Mouse (Mus musculus): Measurements from ENCODE around the gene Pde4d.

Pde4d gene

GRCm38 (mm10) chr13:109651790-109652605 lies 1202.2 kb downstream of the Pde4d start:
- DNase-seq (ENCODE audit: low read depth, low spot score): peak; percentile 50

GRCm38 (mm10) chr13:109652631-109653030 lies 1202.9 kb downstream of the Pde4d start:
- no peak for DNase-seq (ENCODE audit: low read depth, low spot score)

DNA sequence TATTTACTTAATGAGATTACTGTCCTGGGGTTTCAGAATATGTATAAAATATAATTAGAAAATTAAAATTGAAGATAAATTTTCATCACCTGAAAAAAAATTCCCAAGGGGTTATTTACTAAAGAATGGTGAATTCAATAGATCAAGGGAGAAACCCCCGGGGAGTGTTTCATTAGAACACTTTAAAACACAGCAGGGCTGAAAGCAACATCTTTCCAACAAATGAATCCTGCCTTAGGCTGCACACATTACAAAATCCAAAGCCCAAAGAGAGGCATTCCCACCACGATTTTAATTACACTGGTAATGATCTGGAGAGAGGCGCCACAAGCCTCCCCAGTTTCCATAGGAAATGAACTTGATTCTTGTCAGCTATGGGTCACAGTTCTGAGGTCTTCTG lies 1205.6 kb downstream of the Pde4d start:
- no peak for DNase-seq (ENCODE audit: low read depth, low spot score)

DNA sequence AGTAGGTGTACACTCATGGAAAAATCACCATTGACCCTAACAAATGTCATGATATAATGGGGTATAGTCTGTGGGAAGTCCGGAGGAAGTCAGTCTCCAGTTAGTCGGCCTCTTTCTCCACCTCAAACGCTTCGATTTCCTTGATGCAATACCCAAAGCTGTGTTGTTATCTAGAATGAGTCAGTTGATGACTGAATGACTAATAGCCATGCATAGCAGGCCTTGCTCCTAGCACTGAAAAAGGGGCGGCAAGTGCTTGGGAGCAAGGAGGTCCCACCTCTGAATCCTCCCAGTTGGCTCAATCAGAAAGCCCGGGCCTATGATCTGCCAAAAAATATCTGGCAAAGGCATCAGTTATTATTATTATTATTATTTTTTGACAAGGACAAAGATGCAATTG lies 1209.4 kb downstream of the Pde4d start:
- DNase-seq (ENCODE audit: low read depth, low spot score): no peak

GRCm38 (mm10) chr13:109661345-109661744 lies 1211.6 kb downstream of the Pde4d start:
- DNase-seq (ENCODE audit: low read depth, low spot score): no peak

DNA sequence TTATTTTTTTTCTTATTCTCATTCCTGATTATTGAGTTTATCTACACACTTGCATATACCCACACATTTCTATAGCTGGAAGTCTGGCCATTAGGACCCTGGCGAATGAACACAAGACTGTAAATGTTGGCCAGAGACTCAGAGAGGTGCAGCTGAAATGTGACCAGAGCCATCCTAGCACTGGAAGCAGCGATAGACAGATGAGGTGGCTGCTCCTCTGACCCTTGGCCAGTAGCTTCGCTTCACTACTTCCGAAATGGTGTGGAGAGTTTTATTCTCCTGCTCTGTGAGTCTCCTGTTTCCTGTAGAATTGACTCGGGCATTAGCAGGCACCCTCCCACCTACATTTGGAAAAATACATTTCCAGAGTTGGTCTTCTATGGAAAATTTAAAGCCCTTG lies 1212.4 kb downstream of the Pde4d start:
- DNase-seq (ENCODE audit: low read depth, low spot score): no peak

DNA sequence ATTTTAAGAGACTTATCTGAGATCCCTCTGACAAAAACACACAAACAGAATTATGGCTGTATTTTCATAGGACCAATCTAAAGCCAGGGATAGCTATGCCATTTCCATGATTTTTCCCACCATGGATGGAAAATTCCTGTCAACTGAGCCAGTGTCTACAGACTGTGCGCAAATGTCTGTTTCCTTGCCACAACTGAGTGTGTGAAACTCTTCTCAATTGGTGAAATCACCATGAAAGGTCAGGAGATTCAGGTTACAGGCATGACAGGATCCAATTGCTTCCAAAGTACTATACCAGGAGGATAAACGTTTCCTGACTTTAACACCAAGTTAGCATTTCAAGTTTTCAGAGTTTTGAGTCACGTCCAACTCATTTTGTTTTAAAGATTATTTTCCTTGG lies 1213.0 kb downstream of the Pde4d start:
- DNase-seq (ENCODE audit: low read depth, low spot score): no peak

GRCm38 (mm10) chr13:109664956-109665802 lies 1215.4 kb downstream of the Pde4d start:
- no peak for DNase-seq (ENCODE audit: low read depth, low spot score)

DNA sequence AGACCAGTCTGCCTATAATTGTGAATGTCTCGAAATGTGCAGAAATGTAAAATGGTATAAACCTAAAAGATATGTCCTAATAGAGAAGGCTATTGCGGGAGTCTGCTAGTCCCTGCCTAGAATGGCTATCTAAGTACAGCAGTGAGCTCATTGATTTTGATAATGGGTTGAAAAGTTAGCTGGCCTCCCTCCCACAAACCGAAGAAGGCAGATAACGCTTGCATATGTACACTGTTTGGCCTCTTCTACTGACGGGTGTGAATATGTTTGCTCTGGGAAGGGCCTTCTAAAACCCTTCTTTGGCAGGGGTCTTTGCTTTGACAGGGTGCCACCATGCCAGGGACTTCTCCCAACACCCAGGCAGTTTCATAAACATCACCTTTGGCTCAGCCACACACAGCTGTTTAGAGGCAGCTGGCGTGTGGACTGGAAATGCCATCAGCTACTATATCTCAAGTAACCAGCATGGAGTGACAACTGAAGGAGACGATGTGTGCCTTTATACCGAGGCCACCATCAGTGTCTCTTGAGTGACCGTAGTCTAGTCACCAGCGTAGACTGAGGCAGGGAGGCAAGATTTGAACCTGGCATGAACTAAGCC lies 1216.2 kb downstream of the Pde4d start:
- DNase-seq (ENCODE audit: low read depth, low spot score): no peak

GRCm38 (mm10) chr13:109669965-109670364 lies 1220.2 kb downstream of the Pde4d start:
- DNase-seq (ENCODE audit: low read depth, low spot score): no peak

- no peak for DNase-seq (ENCODE audit: low read depth, low spot score)
Observed at GRCm38 (mm10) chr13:109671589-109672347, 1222.0 kb downstream of the Pde4d start.

- DNase-seq (ENCODE audit: low read depth, low spot score): peak; percentile 37
Observed at GRCm38 (mm10) chr13:109677047-109677446, 1227.3 kb downstream of the Pde4d start.

- DNase-seq (ENCODE audit: low read depth, low spot score): no peak
Observed at GRCm38 (mm10) chr13:109677617-109678016, 1227.9 kb downstream of the Pde4d start.

DNA sequence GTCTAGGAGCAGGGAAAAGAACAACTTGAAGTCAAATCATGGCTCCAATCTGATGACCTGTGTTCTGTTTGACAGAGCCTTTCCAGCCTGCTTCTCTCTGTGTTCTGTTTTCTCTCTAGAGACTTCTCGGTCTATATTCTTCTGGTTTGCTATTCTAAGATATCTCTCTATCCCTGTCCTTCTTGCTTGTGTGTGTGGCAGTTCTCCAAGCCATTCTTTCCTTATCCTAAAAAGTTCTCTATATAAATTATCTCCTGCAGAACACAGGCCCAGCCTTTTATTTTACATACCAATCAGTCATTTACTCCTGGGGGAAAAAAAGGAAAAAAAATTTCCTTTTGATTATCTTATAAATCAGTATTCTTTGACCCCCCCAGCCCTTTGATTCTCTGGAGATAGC lies 1229.2 kb downstream of the Pde4d start:
- DNase-seq (ENCODE audit: low read depth, low spot score): no peak

GRCm38 (mm10) chr13:109680229-109680628 lies 1230.5 kb downstream of the Pde4d start:
- DNase-seq (ENCODE audit: low read depth, low spot score): no peak

- DNase-seq (ENCODE audit: low read depth, low spot score): no peak
Observed at GRCm38 (mm10) chr13:109681699-109682293, 1232.0 kb downstream of the Pde4d start.

DNA sequence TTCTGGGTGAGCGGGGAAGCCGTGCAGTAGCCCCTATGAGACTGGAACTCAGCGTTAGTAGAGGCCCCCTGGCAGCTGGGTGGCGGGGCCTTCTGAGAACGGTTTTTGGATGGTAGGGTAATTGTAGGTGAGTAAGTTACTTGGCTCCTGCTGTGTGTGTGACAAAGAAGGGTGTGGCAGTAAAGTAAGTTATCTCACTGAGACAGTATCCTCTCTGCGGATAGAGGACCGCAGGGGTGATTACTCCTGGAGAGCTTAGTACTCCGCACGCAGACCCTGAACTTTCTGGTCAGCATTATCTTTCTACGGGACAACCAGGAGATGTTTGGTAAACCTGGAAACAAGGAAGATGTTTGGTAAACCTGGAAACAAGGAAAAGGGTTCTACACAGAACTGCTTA lies 1233.3 kb downstream of the Pde4d start:
- peak; percentile 72 for DNase-seq (ENCODE audit: low read depth, low spot score)

GRCm38 (mm10) chr13:109684985-109685295 lies 1235.2 kb downstream of the Pde4d start:
- no peak for DNase-seq (ENCODE audit: low read depth, low spot score)

- peak; percentile 93 for DNase-seq (ENCODE audit: low read depth, low spot score)
Observed at GRCm38 (mm10) chr13:109685296-109686115, 1235.8 kb downstream of the Pde4d start.

- no peak for DNase-seq (ENCODE audit: low read depth, low spot score)
Observed at GRCm38 (mm10) chr13:109686116-109686876, 1236.5 kb downstream of the Pde4d start.

Data from ZHBTc4 (cell line).